Mouse (Mus musculus) ES-E14 (cell line): Measurements from ENCODE around the gene Rasgef1b. TPM values are rescaled to one million over a fixed set of nuclear protein-coding genes. Genes with fewer than 3 reads are reported as not detected.

Source experiments
- DNase-seq: peaks from one replicate; pipeline ENCODE4 v3.0.0-alpha.2; 2013; ENCODE audit warnings: low read depth, low spot score
- H3K27ac ChIP-seq: 2 replicates; pipeline ENCODE4 v1.5.1; 2012; ENCODE audit warnings: low read depth, mild to moderate bottlenecking, low read length, moderate library complexity, mixed read lengths; ENCODE audit not compliant: poor library complexity, insufficient read depth, severe bottlenecking
- H3K36me3 ChIP-seq: 2 replicates; pipeline ENCODE4 v1.6.1; 2012; ENCODE audit warnings: mild to moderate bottlenecking, low read length, moderate library complexity, mixed read lengths; ENCODE audit not compliant: control insufficient read depth, poor library complexity, insufficient read depth, severe bottlenecking
- H3K4me1 ChIP-seq, 2 experiments: fragments of 150-350 bp in 1 of 2; sonication (generic) in 1 of 2; 2 replicates each; pipeline ENCODE4 v1.6.1; 2012; ENCODE audit warnings: low read length in 2 of 2, mild to moderate bottlenecking in 1 of 2, mixed read lengths in 1 of 2; ENCODE audit not compliant: control insufficient read depth in 2 of 2, insufficient read depth in 2 of 2, poor library complexity in 1 of 2
- H3K4me3 ChIP-seq, 2 experiments: fragments of 150-350 bp in 1 of 2; sonication (generic) in 1 of 2; 2 replicates each; pipeline ENCODE4 v1.5.1; 2012; ENCODE audit warnings: low read length in 2 of 2, low read depth in 1 of 2, mild to moderate bottlenecking in 1 of 2, mixed read lengths in 1 of 2; ENCODE audit not compliant: insufficient read depth in 1 of 2, poor library complexity in 1 of 2, severe bottlenecking in 1 of 2
- H3K9ac ChIP-seq: 2 replicates; pipeline ENCODE4 v1.6.1; 2012; ENCODE audit warnings: low read depth, mild to moderate bottlenecking, low read length, mixed read lengths; ENCODE audit not compliant: poor library complexity, insufficient read depth, severe bottlenecking
- H3K9me3 ChIP-seq: fragments of 150-350 bp; sonication (generic); 2 replicates; pipeline ENCODE4 v1.6.1; 2012; ENCODE audit warnings: low read depth, mild to moderate bottlenecking, low read length; ENCODE audit not compliant: control insufficient read depth, insufficient read depth
- CHD2 ChIP-seq: IDR thresholded peaks from 2 replicates; pipeline ENCODE4 v1.6.1; 2014; ENCODE audit warnings: mild to moderate bottlenecking, low read depth, low read length, inconsistent platforms
- HCFC1 ChIP-seq: IDR thresholded peaks from 2 replicates; pipeline ENCODE4 v1.6.1; 2012; ENCODE audit warnings: low read length, inconsistent platforms, borderline replicate concordance; ENCODE audit not compliant: insufficient read depth
- MAFK ChIP-seq: IDR thresholded peaks from 2 replicates; pipeline ENCODE4 v1.6.1; 2014; ENCODE audit warnings: mild to moderate bottlenecking, low read depth, low read length, inconsistent platforms; ENCODE audit not compliant: insufficient read depth
- ZC3H11A ChIP-seq: IDR thresholded peaks from 2 replicates; pipeline ENCODE4 v1.6.1; 2012; ENCODE audit warnings: low read depth, mild to moderate bottlenecking, inconsistent platforms, low read length, borderline replicate concordance
- ZNF384 ChIP-seq: IDR thresholded peaks from 2 replicates; pipeline ENCODE4 v1.6.1; 2012; ENCODE audit warnings: low read depth, low read length, inconsistent platforms
- in situ Hi-C, 2 experiments: fragments of 600-800 bp; cut with MboI; formaldehyde crosslinking; loops; one replicate each; pipeline ENCODE4 v1.15.1; 2025; ENCODE audit warnings: low sequenced_read_pairs in 2 of 2, inconsistent platforms in 1 of 2; ENCODE audit not compliant: unreplicated experiment in 2 of 2
- total RNA-seq: library from RNA; depleted of rRNA; stranded (reverse); fragments of 300-350 nt; gene quantifications from 2 replicates; pipeline ENCODE4 v1.2.3, GENCODE M21; 2012

The Rasgef1b gene
- total RNA-seq, 1 experiment: 2.8 TPM

DNA sequence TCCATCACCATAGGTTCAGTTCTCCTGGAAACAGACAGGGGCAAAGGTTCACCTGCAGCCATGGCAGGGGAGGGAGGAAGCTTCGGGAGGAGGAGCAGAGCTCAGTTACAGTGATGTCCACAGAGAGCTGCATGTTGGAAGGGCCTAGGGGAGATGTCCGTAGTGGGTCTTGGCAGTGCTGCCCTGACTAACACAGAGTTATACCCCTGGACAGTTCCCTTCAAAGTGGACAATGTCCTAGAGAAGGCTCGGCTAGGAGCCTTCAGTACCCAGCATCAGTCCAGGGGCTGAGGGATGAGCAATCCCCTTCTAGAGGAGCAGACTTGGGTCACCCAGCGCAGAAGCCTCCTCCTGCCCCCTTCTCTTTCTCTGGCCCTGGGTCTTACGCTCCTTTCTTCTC, 121.3 kb downstream of the Rasgef1b start:
- Histone ChIP-seq H3K36me3 (no peaks in the 10 kb centered on the region), H3K9ac (no peak overlapping the region), H3K9me3 (no peaks in the 10 kb centered on the region), H3K4me1 (no peaks in the 10 kb centered on the region), H3K4me3 (no peak overlapping the region), H3K27ac (no peak overlapping the region)
- DNase-seq: no peak
- in situ Hi-C loops: no loop called here
- TF ChIP-seq ZC3H11A: no peak
- no peak for TF ChIP-seq MAFK
- TF ChIP-seq CHD2: no peak
- no peak for TF ChIP-seq HCFC1
- no peak for TF ChIP-seq ZNF384

DNA sequence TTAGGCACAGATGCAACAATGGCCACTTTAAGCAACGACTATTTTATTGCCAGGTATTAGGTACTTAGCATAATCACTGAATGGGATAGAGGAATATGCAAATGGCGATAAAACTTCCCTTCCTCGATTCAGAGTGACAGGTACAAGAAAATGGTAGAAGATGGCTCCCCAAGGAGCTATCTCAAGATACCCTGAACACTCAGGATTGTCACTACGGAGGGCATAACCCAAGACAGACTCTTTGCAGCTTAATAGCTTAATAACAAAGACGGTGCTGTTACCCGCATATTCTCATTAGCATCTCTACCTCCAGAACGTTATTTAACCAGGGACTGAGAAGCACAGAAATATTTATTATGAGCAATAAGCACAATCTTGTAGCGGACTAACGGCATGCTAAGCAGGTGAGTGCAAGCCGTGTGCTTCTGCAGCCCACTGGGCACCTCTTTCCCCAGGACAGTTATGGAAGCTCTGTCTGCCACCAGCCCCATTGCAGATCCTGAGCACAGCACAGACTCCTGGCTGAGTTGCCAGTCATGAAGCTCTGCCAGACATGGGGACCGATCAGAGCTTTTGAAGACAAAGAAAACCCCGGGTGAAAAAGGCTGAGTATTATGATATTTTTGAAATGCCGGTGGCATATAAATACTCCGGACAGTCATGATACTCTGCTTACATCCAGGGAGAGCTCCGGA, 122.6 kb downstream of the Rasgef1b start:
- Histone ChIP-seq H3K36me3 (no peaks in the 10 kb centered on the region), H3K9ac (no peak overlapping the region), H3K4me3 (no peak overlapping the region), H3K27ac (no peak overlapping the region), H3K4me1 (no peaks in the 10 kb centered on the region), H3K9me3 (no peaks in the 10 kb centered on the region)
- TF ChIP-seq MAFK: no peak
- TF ChIP-seq CHD2: no peak
- no peak for TF ChIP-seq HCFC1
- no peak for TF ChIP-seq ZNF384
- TF ChIP-seq ZC3H11A: no peak
- DNase-seq: no peak
- in situ Hi-C loops: no loop called here

DNA sequence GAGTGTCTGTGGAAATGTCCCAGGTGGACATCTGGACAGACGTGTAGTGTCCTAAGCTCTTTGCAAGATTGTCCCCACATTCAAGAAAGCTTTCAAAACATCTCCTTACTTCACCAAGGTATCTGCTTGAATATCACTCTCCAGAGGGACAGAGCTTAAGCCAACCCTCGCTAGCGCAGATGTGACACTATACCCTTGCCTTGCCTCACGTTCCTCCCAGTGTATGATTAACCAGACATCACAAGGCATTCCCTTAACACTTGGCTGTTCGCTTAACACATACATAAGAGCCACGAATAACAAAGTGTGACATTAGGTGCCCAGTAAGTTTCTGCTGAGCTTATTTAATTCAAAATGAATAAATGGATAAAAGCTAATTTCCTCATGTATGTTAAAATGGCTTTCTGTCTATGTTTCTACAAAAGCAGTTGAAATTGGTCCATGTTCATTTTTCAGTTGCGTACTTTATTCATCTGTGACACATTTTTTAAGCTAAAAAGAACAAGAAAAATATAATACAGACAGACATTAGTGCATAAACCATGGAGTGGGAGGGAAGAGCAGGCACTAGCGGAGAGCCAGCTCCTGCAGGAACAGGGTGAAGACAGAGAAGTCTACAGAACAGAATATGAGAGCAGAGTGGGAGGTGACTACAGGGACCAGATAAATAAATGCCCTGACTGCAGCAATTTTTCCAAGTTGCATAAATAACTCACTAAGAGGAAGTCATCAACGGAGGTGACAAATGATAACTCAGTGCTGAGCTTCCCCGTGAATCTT, 126.4 kb downstream of the Rasgef1b start:
- no peak for DNase-seq
- no peaks in the 10 kb centered on the region for H3K36me3 ChIP-seq
- no peak overlapping the region for H3K9ac ChIP-seq
- H3K4me3 ChIP-seq: no peak overlapping the region
- no peaks in the 10 kb centered on the region for H3K4me1 ChIP-seq
- no peak overlapping the region for H3K27ac ChIP-seq
- no peaks in the 10 kb centered on the region for H3K9me3 ChIP-seq
- in situ Hi-C loops: no loop called here
- TF ChIP-seq ZNF384 (no peak), CHD2 (no peak), MAFK (no peak), ZC3H11A (no peak), HCFC1 (no peak)

DNA sequence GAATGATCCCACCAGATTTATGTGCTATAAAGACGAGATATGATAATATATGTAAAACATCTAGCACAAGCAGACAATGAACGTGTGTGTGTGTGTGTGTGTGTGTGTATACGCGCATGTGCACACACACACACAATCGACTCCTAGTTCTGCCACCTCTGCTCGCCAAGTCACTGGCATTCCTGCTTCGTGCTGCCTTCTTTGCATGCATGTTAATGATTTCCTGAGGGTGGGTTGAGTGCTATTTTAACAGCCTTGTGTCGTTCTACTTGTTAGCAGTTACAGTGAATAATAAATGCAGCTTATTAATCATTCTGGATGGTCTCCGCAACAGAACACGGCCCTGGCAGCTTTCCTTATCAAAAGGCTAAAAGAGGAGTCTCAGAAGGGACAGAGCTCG, 129.5 kb downstream of the Rasgef1b start:
- no peak for DNase-seq
- H3K4me1 ChIP-seq: no peaks in the 10 kb centered on the region
- H3K9me3 ChIP-seq: no peaks in the 10 kb centered on the region
- TF ChIP-seq MAFK (no peak), ZNF384 (no peak), CHD2 (no peak), ZC3H11A (no peak), HCFC1 (no peak)
- no peak overlapping the region for H3K4me3 ChIP-seq
- no peaks in the 10 kb centered on the region for H3K36me3 ChIP-seq
- no peak overlapping the region for H3K9ac ChIP-seq
- in situ Hi-C loops: no loop called here
- no peak overlapping the region for H3K27ac ChIP-seq
